Mouse (Mus musculus): ENCODE data around the gene Mcoln2.

Gene Mcoln2

GRCm38 (mm10) chr3:146233741-146234140 is 84.1 kb downstream of the Mcoln2 start:
- peak; percentile 35 for DNase-seq

DNA sequence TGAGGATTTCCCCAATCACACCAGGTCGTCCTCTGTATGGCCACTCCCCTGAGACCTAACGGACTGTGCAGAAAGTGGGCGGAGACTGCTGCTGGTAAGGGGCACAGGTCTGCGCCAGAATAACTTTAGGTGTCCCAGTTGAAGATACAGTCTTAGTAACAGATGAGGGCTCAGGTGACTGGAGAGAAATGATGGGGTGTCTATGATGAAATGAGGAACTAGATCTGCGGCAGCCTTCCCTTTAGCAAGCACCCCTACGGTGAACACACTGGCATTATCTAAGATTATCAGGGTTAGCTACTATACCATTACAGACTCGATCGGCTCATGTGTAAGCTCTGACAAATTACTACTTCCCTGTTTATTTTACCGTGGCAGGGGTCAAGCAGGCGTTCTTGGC is 84.9 kb downstream of the Mcoln2 start:
- DNase-seq: no peak

DNA sequence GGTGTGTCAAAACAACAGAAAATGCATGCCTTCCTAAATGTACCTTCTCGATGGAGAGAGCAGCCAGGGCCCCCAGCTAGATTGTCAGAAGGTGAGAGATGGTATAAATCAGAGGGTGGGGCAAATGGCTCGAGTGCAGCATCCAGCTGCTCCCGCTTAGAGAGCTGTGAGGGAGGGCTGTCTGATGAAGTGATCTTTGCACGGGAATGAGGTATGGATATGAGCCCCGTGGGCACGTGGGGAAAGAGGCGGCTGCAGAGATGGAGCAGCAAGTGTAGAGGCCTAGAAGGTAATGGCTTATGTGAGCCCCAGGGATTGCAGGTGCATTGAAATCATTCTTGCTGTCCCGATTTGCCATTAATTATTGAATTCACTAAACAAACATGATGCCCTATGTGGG is 86.6 kb downstream of the Mcoln2 start:
- no peak for DNase-seq

DNA sequence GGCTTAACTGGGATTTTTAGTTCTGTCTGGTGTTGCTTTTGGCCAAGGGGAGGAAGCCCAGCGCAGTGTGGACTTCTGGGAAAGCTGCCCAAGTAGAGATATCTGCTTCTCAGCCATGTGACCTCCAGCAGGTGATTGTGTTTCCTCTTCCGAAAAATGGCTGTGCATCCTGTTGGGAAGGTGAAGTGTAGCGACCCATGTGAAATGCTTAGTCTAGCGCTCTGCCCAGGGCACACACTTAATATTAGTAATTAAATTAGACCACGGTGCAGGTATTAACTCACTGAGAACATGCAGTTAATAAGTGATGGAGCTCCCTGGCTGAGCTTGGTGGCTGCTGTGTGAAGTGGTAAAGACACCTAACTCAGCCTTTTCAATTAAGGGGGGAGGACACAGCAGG is 88.0 kb downstream of the Mcoln2 start:
- peak; percentile 86 for DNase-seq

GRCm38 (mm10) chr3:146244630-146245029 is 95.0 kb downstream of the Mcoln2 start:
- DNase-seq: no peak

Measured in kidney, adult 9 months (tissue).